Mouse (Mus musculus) cerebellum, postnatal 25 days (tissue): ENCODE results near the gene Cdk14.

Experiments
- DNase-seq, 2 experiments: peaks; one replicate each; pipeline ENCODE4 v3.0.0; 2021; ENCODE audit warnings: mixed read lengths in 2 of 2

The Cdk14 gene

DNA sequence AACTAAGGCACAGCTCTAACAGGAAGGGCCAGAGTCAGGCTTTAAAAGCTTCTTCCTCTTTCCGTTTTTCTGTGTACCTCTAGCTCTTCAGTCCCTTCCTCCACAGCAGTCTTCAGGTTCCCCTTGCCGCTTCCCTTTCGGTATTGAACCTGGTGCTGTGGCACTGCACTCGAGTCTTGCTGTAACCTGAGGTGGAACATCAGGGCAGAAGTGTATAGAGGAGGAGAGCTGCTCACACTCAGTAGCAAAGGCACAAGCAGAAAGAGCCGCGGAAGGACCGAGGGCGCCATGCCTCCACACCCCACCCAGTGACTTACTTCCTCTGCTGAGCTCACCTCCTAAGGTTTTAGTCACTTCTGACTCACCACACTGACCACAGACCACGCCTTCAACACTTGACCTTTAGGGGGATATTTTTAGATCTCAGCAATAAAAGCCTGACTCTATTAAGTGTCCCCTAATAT, at the start of gene Cdk14:
Gene Cdk14, minus strand, starts transcription at position 321 of the 464 bp plus-strand sequence.
- DNase-seq, result no peak

DNA sequence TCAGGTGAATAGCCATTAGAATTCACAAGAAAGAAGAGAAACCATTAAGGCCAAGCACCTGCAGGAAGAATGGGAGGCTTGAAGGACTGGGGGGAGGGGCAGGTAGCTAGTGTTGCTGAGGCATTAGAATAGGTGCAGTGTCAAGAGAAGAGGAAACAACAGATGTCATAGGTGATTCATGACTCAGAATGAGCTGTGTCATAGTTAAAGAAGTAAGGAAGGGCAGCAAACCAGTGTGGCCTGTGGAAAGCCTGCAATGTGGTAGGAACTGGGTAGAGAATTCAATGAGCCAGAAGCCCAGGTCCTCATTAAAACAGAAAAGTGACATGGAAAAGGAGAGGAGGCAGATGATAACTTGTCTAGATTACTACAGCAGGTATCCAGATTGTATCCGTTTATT, 45.1 kb upstream of the Cdk14 start:
- DNase-seq, result no peak

DNA sequence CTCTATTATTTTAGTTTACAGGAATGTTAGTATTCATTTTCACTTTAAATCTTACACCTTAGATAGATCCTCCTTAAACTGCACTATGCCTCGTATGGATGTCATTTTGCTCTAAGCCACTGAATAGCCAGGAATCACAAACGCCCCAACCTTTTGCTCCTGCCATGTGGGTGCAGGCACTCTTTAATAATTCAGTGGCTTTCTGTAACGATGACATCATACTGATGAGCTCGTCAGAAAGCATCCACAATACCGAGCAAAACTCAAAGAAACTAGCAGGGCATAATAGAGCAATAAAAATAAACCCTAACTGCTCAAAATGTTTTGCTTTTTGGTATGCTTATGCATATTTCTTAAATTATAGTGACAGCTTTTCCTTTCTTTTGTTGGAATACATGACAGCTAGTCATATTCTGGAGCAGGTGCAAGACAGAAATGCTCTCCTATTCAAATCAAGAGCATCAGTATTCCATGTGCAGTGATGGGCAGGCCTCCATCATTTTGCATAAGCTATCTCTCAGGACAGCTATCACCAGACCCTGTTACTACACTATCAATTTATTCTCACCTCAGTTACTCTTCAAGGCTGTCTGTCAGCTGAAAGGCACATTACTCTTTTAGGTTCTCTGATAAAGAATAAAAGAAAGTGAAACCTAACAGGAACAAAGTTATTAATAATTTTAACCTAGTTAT, 11.8 kb upstream of the Cdk14 start:
- no peak for DNase-seq

DNA sequence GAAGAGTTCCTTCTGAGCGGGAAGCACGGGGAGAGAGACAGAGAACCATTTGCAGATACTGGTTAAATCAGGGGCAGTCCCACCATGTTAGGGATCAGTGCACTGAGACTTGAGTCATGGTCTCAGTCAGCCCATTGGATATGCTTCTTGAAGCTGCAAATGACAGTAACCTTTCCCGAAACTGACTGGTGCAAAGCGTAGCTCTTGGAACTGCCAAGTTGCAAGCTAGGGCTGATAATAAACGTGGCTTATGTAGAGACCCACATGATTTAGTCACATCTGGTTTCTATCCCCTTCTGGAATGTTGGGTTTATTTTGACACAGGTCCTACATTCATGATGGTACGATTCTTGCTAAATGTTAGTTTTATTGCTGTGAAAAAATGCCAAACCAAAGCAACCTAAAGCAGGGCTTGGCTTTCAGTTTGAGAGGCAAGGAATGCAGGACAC, 3.6 kb upstream of the Cdk14 start:
- DNase-seq, result no peak

DNA sequence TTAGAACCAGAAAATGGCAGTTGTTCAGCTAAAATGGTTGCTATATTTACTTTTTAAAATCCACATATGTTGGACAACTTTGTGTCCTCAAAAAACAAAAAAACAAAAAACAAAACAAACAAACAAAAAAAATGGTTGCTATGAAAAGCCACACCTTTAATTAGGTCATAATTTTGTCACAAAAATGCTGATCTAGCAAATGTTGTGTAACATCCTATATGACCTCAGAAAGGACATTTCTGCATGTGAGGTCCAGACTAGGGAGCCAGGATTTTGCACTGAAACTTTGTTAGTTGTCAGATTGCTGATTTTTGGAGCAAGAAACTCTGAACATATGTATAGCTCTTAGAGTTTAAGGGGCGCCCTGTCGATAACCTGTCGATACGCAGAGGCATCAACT, 3.0 kb upstream of the Cdk14 start:
- no peak for DNase-seq

DNA sequence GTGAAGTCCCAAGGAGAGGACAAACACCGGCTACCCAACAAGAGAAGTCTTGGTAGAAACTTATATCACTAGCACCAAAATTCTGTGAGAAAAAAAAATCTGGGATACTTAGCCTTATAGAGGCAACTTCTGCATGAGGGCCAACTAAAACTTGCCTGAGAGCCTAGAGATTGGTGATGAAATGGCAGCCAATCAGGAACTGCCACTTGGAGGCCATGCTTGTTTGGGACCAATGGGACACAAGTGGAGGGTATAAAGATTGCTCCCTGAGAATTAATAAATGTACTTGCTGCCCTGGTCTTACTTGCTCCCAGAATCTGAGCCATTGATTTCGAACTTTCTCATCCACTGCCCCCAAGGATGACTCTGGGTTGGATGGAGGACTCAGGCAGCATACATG, 1.3 kb upstream of the Cdk14 start:
- DNase-seq, result no peak

DNA sequence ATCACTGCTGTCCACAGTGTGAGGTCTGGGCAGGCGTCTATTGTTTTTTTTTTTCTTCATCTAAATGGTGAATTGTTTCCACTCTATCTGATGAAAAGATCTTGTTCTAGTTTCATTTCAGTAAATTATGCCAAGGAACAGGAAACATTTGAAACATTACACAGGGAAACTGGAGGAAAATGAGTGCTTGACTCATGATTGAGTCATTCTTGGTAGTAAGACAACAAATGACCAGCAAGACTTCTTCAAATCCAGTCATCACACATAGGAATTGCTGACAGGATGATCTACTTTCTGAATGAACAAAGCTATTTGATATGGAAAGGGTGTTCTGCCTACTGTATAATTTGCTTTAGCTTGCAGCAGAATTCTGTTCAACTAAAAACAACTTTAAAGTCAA, 859 bp downstream of the Cdk14 start:
- no peak for DNase-seq

DNA sequence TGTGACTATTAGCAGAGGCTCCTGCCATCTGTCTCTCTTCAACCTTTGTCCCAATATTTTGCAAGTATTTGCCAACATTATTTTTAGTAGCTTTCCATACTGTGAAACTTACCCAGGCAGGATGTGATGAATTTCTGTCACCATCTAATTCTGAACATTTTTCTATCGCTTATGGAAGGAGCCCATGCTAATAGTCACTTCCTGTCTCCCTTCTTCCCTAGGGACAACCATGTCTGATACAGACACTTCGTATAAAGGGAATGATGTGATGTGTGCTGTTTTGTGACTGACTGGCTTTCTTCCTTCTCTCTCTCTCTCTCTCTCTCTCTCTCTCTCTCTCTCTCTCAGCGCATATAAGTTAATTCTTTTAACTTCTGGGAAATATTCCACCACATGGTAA, 5.3 kb downstream of the Cdk14 start:
- no peak for DNase-seq

DNA sequence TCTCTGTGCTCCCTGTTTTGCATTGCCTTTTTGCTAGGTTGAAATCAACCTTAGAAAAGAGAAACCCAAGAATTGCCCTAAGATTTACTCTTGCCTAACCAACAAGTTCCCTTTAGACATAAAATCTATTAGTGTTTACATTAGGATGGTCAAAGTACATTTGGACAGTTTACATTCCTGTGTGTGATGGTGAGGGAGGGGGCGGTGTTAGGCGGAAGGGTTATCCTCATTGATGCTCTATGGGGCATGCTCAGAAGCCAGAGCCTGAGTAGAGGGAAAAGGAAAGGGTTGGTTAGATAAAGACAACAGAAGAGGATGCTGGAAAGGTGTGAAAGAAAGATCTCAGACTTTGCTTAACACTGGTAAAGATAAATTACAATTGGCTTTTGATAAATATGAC, 8.2 kb downstream of the Cdk14 start:
- DNase-seq, result no peak

DNA sequence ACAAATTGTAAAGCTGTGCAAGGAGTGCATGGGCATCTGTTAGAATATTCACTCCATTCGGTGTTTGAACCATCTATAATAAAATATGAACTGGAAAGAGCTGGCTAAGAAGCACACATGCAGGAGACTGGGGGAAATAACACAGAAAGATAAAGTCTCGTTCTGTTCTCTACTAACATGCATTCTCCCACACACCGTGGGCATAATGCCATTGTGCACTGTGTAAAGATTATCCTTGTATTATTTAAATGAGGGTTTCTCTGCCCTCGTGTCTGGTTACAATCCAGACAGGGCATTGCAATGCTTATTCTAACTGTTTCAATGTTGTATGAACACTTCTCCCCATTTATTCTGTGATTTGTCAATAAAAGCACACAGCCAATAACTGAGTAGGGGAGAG, 18.1 kb downstream of the Cdk14 start:
- no peak for DNase-seq

DNA sequence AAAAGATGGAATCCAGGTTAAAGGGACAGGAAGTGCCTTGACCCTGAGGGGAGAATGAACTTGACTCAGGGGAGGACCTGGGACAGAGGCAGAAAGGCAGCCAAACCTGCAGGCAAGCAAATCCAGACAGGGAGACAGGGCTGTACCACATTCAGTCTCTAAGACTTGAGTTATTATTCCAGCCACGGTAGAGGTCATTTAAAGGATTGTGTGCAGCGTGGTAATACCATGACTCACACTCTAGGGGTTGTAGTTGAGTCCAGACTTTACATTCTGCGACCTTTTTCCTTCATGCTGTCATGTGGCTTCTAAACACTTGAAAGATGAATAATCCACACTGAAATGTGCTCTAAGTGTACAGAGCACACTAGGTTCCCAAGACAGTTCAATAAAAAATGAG, 27.3 kb downstream of the Cdk14 start:
- DNase-seq, result no peak

DNA sequence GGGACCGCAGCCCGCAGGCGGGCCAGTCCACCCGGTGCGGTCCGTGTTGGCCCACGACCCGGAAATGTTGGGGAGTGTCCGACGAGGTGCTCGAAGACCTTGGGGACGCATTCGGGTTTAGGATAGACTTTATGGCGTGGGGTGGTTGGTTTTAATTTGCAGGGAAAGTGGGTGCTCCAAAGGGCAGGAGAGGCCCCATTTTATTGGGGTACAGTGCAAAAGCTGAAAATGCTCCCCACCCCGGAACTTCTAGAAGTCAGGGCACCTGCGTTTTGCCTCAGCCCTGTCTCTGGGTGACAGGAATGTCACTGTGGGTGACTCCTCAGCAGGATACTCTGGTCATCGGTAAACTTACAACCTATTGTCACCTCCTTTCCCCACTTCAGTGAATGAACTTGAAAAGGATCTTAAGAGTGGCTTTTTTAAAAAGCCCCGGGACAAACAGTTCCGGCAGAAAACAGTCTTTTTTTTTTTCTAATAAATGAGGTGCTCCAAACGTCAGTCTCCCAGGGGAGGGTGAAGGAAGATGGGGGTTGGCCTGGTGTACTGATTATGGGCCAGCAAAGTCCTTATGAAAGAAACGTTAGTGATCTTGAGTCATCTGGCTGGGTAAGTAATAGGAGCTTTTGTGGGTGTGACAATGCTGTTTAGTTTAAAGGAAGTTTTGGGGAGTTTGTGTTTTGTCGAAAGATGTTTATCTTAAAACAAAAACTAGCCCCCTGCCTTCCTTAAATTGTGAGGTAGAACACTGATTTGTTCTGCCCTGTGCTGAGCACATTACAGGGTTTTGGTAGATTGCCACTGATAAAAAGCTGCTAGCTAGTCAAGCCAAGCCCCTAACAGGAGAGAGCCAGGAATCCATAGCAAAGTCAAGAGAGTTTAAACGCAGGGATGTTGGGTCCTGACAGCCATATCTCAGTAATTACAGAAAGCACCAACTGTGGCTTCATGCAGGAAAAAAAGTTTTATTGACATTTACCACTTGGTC, 39.1 kb downstream of the Cdk14 start:
- no peak for DNase-seq

DNA sequence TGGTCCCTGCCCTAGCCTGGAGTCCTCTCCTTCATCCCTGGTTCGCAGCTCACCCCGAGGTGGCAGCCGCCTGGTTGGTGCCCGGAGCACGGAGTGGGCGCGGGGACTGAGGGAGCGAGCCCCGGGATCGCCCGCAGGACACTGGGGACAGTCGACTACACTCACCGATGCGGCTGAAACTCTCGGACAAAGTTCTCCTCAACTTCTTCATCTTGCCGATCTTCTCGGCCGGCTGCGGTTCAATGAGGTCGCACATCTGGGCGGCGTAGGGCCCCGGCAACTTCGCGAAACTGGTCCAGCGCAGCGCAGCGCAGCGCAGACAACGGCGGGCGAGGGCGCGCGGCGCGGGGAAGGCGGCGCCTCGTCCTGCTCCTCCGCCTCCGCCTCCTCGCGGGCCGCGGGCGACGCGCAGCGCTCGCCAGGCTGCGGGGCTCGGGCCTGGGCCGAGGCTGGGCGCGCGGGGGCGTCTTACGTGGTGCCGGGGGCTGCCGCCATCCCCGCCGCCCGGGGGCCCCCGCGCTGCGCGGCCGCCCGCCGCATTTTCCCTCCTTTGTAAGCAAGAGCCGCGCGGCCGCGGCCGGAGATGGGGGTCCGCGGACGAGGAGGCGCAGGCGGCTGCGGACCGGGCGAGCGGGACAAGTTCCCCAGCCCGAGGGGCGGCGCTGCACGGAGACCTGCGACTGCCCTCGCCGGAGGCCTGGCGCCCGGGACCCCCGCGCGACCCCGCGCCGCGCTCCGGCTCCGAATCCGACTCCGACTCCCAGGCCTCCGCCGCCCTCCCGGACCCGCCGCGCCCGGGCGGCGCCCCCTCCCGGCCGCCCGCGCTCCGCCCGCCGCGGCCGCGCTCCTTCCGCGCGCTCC, 40.0 kb downstream of the Cdk14 start:
- DNase-seq, result peak; percentile 76 to 82

DNA sequence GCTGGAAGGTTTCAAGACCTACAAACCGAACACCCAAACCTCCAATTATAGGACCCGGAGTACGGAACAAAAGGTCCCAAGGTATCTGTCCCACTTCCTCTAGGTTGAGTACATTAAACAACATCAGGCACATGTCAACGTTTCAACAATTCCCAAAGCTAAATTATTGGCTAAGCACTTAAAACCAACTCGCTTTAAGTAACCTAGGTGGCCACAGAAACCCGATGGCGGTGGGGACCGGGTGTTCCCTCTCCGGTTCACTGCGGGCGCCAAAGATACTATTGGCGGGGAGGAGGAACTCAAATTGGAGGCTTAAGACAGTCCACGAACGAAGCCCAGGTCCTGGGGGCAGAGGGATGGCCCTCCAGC, 40.6 kb downstream of the Cdk14 start:
- no peak for DNase-seq

DNA sequence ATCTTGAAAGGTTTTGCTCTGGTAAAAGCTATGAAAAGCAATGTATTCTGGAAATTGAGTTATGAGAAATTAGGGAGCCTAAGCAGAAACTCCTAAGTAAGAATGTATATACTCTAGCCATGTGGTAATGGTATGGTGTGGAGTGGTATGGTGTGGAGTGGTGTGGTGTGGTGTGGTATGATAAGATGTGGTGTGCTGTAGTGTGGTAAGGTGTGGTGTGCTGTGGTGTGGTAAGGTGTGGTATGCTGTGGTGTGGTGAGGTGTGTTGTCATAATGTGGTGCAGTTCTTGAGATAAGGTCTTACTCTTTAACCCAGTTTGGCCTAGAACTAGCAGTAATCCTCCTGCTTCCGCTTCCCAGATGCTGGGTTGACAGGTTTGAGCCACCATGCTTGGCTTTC, 45.7 kb downstream of the Cdk14 start:
- no peak for DNase-seq

DNA sequence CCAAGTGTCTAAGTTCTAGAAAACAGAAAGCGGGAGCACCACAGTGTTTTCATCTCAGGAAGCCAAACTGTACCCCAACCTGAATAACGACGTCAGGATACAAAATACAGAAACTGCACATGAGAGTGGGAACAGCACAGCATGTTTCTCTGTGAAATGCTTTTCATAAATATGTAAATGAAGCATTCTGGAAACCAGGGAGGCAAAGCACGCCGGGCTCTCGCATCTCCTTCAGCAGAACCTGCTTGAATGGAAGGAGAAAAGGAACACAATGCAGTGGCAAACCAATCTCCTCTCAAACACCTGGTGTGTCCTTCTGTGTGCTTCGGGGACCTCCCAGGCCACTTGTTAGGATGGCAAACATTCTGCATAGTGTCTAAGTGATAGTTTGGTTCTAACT, 46.6 kb downstream of the Cdk14 start:
- no peak for DNase-seq

DNA sequence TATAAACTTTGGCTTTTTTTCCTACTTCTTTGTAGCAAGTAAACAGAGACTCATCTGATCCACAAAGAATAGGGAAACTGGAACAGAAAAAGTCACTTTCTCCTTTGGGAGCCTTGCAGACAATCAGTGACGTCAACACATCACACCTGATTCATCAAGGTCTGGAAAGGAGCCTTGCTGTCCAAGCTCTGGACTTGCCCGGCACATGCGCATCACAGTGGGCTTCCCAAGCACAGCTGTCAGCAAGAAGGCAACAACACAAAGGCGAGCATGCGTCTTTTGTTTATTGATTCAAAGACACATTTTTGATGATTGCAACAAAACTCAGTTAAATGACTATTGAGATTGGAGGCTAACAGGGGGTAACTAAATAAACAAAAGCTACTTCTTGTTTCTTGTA, 47.2 kb downstream of the Cdk14 start:
- DNase-seq, result peak in 1 of 2 experiments; percentile 7

DNA sequence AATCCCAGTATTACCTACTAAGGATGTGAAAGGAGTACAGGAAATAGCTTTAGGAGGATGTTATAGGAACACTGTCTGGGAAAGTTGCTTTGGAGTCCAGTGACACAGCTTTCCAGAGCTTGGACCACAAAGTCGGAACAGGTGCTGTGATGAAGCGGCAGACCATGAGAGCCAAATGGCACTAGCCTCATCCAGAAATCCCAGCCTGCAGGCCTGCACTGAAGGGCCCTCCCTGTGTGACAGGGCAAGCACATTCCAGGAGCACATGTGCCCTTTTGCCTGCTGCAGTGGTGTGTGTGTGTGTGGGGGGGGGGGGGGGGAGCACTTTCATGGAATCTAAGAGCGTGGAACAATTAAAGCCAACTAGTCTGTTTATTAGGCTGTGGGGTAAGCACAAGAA, 47.8 kb downstream of the Cdk14 start:
- DNase-seq, result peak; percentile 54 to 66

DNA sequence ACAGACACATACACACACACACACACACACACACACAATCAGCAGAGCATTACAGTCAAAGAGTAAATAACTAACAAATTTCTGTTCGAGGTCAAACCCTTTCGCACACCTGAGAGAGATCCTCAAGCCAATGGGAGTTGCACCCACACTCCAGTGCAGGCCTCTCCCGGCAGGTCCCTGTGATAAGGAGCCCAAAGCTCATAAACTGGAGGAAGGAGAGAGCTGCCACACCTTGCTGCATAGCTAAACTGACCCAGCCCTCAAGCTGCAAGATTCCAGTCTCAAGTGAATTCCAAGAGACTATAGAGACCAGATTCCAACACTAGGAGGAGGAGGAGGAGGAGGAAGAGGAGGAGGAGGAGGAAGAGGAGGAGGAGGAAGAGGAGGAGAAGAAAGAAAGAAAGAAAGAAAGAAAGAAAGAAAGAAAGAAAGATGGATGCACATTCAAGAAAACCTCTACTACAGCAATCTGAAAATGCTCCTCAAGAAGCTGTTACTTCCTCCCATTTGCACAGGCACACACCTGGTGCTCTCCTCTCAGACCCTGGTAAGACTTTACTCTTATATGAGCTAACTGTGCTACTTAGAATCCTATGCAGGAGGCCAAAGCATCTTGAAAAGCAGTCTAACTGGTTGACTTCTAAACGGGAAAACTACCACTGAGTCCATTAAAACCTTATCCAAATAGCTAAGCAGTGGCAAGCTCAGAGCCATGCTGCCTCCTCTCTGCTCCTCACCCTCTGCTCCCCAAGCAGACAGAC, 49.6 kb downstream of the Cdk14 start:
- no peak for DNase-seq

DNA sequence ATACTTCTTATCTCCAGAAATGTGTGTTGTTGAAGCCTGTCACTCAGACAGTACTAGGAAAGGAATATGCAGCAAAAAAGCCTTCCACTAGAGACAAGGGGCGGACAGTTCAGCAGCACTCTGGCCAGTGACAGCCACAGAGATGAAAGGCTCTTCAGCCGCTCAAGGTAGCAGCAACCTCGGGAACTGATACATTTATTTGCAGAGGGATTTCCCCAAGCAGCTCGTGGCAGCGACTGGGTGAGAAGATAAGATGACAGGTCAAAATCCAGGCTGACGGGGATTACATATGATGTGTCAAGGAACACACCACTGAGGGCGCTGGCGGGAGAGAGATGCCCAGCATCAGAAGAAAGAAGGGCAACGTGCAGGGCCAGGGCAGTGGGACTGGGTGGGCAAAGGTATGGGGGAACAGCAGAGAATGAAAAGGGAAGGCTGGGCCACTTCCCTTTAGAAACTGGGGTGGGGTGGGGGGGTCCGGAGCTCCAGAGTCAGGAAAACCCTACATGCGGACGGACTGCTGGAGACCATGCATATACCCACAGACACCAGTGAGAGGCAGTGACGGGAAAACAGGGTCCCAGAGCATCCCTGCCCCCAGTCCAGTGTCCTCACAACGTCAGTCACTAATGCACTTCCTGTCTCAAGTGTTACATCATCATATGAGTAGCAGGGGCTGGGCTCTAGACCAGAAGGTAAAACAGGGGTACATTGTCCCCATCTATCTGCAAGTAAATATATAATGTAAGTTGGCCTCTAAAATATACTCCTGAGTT, 51.5 kb downstream of the Cdk14 start:
- DNase-seq, result no peak

DNA sequence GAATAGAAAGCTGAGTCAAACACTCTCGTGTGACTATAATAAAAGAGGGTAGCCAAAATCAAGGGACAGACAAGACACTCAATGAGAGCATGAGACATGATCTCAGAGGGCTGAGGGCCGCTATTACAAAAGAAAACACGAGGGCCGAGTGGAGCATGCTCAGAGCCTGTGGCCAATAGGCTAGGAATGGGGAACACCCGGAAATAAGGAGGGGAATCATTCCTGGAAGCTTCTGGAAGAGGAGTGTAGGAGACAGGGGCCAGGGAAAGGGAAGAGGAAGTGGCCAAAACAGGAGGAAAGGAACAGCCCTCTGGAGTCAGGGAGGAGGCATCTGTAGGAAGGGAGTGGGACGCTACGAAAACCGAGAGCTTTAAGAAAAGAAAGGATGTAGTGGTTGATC, 52.6 kb downstream of the Cdk14 start:
- no peak for DNase-seq
